Mouse (Mus musculus) lung, postnatal 36 days (tissue): Measurements from ENCODE around the gene Dmbt1.
A peak's percentile ranks its signal among the peaks of the same experiment; 100 is the strongest.
"Not testable (repeated sequence)": the region's sequence is repeated elsewhere in the genome, so short reads cannot be mapped to it uniquely, and the experiment has no call there.

Source experiments
- DNase-seq: peaks from one replicate; pipeline ENCODE4 v3.0.0; 2022; ENCODE audit warnings: mixed read lengths

Gene Dmbt1

GRCm38 (mm10) chr7:131054808-131055370 is 23.0 kb downstream of the Dmbt1 start:
- peak; percentile 18 for DNase-seq

DNA sequence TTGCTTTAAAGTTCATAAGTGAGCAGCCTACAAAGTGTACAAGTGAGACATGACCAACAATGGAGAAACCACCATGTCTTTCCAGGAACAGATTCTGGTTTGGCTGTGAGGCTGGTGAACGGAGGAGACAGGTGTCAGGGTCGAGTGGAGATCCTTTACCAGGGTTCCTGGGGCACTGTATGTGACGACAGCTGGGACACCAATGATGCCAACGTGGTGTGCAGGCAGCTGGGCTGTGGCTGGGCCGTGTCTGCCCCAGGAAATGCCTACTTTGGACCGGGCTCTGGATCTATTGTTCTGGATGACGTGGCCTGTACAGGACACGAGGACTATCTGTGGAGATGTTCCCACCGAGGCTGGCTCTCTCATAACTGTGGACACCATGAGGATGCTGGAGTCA is 26.1 kb downstream of the Dmbt1 start:
- DNase-seq, result not testable (repeated sequence)

DNA sequence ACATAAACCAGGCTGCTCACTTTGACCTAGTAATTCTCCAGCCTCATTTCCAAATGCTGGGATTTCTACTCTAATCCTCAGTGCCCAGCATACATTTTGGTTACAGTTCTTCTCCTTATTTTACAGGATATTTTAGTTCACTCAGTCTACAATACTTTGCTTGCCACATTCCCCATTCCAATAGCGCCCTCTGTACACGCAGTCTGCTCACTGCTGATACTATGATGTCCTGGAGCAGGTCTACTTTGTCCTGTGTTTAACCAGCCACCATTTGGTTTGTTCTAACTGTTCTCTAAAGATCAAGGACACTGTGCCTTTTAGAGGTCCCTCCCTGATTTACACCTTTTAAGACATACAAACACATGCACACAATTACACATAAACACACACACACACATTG is 28.0 kb downstream of the Dmbt1 start:
- peak; percentile 11 for DNase-seq

DNA sequence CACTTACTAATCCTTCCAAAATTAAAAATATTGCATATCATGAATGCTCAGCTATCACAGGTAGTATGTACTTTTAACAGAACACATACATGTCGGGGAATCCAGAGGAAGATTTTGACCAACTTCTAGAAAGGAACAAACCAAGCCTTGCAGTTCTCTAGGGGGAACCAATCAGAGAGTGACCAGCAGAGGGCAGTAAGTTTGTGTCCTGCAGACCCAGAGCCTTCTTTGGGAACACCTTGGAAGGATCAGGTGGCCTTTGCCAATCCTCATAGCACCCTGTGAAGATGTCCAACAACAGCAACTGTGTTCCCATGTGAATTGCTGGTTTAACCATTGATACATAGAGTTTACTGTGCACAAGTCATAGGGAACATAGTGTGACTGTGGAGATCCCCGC is 30.7 kb downstream of the Dmbt1 start:
- DNase-seq, result peak; percentile 28

GRCm38 (mm10) chr7:131068191-131068590 is 36.3 kb downstream of the Dmbt1 start:
- DNase-seq, result peak; percentile 41

GRCm38 (mm10) chr7:131073476-131073875 is 41.6 kb downstream of the Dmbt1 start:
- DNase-seq, result not testable (repeated sequence)

DNA sequence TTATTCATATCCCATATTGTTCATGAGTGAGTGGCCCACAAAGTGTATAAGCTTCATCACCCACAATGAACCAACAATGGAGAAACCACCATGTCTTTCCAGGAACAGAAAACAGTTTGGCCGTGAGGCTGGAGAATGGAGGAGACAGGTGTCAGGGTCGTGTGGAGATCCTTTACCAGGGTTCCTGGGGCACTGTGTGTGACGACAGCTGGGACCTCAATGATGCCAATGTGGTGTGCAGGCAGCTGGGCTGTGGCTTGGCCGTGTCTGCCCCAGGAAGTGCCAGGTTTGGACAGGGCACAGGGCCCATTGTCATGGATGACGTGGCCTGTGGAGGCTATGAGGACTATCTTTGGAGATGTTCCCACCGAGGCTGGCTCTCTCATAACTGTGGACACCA is 42.2 kb downstream of the Dmbt1 start:
- not testable (repeated sequence) for DNase-seq

DNA sequence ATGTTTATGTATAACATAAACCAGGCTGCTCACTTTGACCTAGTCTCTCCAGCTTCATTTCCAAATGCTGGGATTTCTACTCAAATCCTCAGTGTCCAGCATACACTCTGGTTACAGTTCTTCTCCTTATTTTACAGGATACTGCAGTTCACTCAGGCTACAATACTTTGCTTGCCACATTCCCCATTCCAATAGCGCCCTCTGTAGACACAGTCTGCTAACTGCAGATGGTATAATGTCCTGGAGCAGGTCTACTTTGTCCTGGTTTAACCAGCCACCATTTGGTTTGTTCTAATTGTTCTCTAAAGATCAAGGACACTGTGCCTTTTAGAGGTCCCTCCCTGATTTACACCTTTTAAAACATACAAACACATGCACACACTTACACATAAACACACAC is 44.1 kb downstream of the Dmbt1 start:
- DNase-seq, result peak; percentile 22

- not testable (repeated sequence) for DNase-seq
Measured at GRCm38 (mm10) chr7:131082403-131082802, 50.5 kb downstream of the Dmbt1 start.

DNA sequence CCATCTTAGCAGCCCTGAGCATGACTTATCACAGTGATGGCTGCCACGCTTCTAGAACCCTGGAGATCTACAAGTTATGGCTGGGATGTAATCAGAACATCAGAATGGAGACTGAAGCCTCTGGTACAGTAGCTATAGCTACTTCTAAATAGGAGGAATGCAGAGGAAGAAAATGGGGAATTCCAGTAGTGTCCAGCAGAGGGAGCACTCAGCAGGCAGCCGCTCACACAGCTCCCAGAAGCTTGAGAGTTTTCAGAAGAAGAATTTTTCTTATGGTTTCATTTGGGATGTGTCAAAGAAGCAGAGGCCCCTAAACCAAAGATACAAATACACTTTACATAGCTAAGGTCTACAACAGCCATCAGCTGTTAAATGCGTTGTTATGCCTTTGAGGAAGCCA is 80.6 kb downstream of the Dmbt1 start:
- DNase-seq, result peak; percentile 75

DNA sequence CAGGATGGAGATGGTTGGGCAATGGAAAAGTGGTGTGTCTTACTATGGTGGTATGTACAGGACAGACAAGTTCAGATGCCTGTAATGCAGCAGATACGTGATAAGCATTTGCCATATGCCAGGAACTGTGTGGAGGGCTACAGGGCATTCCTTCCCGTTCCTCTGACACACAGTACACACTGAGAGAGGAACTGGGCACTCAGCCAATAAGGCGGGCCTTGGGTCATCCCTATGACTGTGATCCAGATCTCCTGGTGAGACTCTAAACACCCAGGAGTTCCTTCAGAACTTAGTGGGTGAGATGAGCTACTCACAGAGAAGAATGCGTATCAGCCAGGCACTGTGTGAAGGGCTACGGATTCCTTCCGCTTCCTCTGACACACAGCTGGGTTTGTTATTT is 81.8 kb downstream of the Dmbt1 start:
- peak; percentile 40 for DNase-seq

GRCm38 (mm10) chr7:131114434-131114833 is 82.6 kb downstream of the Dmbt1 start:
- DNase-seq, result no peak

DNA sequence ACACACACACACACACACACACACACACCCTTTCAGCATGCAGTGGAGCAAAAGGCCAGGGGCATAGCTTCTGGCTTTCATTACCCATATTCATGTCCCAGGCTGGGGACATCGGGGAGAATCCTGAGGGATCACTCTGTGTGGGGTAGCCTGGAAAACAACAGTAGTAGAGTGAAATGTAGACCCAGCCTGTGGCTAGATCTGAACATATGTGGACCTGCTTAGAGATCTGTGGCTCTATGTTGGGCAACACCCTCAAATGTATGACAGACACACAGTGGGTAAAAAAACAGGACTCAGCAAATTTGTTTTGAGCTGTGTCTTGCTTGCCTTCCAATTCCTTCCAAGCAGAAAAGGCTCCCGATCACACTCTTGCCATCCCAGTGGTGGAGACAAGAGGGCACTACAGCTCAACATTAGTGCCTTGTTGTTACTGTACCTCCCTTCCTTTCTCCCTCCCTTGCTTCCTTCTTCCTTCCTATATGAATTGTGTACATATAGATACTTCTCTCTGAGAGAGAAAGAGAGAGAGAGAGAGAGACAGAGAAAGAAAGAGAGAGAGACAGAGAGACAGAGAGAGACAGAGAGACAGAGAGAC is 90.5 kb downstream of the Dmbt1 start:
- no peak for DNase-seq

DNA sequence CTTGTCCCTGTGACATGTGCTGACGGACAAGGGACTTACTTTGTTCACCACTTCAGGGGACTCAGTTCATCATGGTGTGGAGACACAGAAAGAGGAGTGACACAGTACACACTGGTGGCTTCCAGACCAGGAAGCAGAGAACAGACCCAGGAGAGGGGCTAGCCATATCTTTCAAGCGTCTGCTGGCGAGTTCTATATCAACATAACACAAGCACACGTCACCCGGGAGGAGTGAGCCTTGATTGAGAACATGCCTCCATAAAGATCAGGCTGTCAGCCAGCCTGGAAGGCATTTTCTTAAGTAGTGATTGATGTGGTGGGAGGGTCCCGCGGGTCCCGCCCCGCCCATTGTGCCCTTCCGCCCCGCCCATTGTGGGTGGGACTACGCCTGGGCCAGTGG is 98.2 kb downstream of the Dmbt1 start:
- no peak for DNase-seq

DNA sequence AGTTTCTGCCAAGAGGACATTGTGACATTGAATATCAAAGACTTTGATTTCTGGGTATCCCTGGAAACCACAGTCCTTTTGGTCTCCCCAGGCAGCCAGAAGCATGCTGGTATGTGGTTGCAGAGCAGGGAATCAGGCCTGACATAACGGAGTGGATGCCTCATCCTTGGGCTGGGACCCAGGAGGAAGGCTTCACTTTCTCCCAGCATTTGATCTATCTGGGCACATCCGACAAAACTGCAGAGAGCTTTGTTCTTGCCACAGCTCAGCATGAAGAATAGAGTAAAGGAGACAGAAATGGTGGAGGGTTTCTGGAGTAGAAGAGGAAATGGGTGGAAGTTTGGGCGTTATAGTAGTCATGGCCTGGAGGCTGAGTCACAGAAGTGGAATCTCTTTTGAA is 101.3 kb downstream of the Dmbt1 start:
- DNase-seq, result no peak

GRCm38 (mm10) chr7:131146214-131146613 is 114.4 kb downstream of the Dmbt1 start, which contains the start of gene 4933402N03Rik:
TSS of gene 4933402N03Rik (minus strand) at chr7:131146314.
- no peak for DNase-seq

DNA sequence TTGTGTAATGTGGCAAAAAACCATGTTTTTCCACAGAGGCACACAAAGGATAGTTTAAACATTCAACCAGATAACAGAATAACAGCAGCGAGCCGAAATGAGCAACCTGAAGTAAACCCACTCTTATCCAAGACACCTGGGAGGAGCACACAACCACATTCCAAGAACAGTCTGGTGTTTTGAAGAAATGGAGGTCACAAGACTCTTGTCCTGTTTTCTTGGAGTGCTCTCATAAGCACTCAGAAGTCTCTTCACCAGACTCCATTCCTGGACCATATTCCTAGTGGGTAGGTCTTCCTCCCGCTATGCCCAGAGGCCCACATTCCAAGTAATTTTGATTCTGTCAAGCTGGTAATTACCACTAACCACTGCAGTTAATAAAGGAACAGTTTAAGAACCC is 118.3 kb downstream of the Dmbt1 start:
- no peak for DNase-seq

- peak; percentile 14 for DNase-seq
Measured at GRCm38 (mm10) chr7:131153044-131153443, 121.2 kb downstream of the Dmbt1 start.

DNA sequence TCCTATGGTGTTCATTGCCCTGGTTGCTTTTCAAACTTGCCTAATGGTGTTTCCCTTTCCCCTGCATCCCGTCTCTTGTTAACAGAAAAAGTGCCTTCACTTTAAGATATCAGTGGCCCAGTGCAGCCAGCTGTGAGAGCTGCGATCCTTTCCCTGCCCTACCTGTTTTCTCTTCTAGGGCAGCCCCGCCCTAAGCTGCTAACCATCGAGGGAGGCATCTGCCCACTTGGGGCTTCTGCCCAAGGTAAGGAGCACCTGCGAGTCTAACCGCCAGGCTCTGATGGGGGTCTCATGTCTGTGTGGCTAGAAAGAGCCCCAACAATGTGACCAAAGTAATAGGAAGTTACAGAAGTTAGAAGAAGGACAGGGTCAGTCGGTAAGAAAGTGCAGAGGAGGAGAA is 130.4 kb downstream of the Dmbt1 start:
- no peak for DNase-seq

DNA sequence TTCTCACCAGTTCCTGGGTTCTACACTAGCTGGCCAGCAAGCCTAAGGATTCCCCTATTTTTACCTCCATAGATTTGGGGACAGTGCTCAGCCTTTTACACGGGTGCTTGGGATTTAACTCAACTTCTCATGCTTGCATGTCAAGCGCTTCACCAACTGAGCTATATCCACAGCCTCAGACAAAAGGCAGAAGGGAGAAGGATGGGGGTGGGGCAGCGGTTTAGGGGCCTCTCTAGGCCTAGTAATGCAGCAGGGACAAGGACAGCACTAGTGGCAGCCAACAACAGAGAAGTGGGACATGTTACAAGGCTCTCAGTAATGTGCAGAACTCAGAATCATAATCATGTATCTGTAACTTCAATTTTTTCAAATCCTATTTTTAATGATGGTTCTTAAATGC is 135.9 kb downstream of the Dmbt1 start:
- no peak for DNase-seq

GRCm38 (mm10) chr7:131169099-131169498 is 137.2 kb downstream of the Dmbt1 start:
- no peak for DNase-seq
